Mouse (Mus musculus) ovary, adult 18-20 months (tissue): ENCODE measurements at regions not wholly inside any gene's neighbourhood (a gene's known extent, or its start where the extent isn't known, plus 50 kb on each side); places are given as distances from the start of the nearest gene placed in this dataset.
"Not testable (repeated sequence)": the region's sequence is repeated elsewhere in the genome, so short reads cannot be mapped to it uniquely, and the experiment has no call there.

Source experiments
- DNase-seq: peaks from one replicate; pipeline ENCODE4 v3.0.0; 2022; ENCODE audit warnings: low spot score, mixed read lengths

DNA sequence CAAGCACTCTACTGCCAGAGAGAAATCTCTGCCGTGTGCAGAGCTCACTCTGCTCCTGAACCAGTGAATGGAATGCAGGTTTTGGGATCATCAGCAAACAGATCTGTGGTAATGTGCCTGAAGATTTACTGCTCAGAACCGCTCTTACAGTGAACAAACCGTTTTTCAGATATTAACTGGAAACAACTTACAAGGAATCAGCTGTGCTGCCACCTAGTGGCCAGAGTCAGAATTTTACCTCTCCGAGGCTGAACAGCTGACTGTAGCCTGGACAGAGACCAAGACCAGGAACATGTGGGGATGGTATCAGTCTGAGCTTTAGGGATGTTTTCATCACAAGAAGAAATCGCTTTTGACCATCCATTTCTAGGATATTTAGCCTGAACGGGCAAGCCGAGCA lies 65.3 kb downstream of the Gm15023 start:
- not testable (repeated sequence) for DNase-seq

DNA sequence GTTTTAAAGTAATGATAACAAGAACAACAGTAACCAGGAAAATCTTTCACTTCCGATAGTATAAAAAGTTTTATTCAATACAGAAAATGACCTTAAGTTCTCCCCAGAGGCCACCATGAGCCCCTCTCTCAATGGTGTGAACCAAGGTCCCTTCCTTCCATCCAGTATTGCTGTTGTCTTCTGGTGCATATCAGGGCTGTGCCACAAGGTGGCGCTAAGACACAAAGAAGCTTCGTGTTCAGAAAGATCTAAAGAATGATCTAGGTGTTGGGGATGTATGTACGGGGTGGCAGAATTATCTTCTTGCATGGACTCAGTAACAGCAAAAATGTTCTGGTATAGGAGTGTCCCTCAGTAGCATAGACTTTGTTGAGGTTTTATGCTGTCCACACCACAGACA lies 66.6 kb downstream of the Gm15023 start:
- DNase-seq = not testable (repeated sequence)

DNA sequence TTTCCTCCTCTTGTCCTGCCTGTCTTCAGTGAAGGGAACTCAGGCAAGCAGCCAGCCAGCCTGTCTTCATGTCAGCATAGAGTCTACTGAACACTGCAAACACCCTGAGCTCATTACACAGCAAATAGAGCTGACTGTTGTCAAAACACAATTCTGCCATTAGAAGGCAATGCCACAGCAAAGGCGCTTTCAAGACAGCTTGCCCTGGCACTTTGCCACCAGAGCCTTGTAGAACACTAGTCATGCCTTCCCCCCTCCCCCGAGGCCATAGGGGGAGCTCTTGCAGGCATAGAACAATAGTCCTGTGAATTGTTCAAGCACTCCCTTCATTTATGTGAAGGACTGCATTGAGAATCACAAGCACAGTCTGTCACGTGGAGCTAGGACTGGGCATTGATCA lies 75.8 kb downstream of the Gm15023 start:
- DNase-seq = no peak

DNA sequence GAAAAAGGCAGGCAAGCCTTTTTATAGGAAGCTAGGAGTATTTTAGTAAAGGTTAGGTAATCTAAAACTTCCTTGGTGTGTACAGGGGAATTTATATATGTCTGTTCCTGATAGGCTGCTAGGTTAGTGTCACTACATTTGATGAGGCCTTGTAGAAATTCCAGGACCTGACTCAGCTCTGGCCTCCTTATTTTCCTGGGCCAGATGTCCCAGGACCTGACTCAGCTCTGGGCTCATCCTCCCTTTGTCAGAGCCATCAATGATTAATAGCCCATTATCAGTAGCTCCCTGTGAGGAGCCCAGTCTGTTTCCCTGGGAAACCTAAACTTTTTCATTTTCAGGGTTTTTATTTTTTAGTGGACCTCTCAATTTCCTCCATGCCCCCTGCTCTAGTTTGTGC lies 79.3 kb downstream of the Gm15023 start:
- DNase-seq = no peak

DNA sequence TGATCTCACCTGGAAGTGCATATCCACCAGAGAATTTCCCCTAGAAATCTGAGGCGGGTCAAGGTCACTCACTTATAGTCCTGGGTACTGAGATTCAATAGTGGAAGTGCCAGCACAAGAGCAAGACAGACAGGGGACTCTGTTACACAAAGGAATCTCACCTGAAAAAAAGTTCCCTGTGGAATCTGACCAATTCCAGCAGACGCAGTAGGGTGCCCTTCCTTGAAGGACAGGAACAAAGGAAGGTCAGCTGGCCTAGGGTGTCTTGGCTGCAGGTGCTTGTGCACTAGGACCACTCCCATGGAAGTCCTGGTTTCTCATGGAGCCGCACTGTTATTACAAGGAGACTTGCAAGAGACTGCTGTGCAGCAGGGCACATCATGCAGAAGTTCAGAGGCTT lies 81.2 kb downstream of the Gm15023 start:
- no peak for DNase-seq

DNA sequence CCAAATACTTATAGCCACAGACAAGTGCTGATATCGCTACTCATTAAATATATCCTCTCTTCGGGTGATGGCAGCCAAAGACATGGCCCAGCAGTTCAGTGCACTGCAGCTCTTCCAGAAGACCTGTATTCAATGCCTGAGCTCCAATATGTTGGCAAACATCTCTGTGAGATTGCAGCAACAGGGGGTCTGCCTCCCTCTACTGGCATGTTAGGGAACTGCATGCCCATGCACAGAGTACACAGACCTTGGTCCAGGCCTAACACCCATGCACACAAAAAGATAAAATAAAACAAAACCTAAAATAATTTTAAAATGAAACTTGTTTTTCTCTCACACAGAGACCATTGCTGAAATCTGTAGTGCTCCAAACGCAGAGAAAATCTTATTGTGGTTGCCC lies 82.1 kb upstream of the Zmat1 start:
- not testable (repeated sequence) for DNase-seq

DNA sequence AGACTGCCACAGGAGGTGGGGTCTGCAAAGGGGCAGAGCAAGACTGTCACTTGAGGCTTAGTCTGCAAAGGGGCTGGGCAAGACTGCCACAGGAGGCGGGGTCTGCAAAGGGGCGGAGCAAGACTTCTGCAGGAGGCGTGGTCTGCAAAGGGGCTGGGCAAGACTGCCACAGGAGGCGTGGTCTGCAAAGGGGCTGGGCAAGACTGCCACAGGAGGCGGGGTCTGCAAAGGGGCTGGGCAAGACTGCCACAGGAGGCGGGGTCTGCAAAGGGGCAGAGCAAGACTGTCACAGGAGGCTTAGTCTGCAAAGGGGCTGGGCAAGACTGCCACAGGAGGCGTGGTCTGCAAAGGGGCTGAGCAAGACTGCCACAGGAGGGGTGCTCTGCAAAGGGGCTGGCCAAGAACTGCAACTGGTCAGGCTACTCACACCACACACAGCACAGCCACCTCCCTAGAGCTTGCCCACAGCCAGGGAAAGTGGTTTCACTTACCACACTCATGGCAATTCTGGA lies 78.1 kb upstream of the Zmat1 start:
- DNase-seq = peak; percentile 74

DNA sequence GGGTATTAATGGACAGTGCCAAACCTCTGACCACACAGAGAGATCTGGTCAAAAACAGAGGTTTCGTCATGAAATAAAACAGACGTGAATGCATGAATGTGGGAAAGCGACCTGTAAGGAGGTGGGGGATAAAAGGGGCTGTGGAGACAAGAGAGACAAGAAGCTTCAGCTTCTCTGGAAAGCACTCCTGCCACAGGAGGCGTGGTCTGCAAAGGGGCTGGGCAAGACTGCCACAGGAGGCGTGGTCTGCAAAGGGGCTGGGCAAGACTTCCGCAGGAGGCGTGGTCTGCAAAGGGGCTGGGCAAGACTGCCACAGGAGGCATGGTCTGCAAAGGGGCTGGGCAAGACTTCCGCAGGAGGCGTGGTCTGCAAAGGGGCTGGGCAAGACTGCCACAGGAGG lies 77.6 kb upstream of the Zmat1 start:
- peak; percentile 27 for DNase-seq

DNA sequence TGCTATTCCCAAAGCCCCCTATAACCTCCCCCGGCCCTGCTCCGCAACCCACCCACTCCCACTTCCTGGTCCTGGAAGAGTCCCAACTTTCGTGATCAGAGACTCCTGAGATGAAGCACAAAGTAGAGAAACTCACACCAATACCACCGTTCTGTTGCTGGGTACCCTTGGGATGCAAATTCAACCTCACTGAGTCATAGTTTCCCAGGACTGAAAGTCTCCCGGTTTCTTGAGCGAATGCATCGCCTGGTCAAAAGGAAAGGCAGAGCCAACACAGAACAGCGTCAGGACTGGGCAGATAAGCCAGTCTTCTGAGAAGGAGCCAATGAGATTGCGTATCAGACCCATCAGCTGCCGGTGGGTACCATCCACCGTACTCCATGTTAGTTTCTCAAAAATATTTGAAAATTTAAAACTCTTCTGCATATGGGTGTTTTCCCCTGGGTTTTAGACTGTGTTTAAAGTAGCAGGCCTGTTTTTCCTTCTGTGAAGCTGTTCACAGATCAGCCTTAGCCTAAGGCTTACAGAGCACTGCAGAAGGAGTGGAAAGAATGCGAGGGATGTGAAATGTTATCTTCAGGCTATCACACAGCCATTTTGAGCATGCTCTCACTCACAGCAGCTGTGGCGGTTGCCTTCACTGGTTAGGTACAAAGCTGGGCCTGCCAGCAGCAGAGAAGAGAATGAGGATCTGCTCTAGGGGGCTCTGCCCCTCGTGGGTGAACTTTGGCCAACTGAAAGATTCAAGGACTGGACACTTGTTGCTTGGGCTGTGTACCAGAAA lies 77.0 kb upstream of the Zmat1 start:
- DNase-seq = not testable (repeated sequence)

DNA sequence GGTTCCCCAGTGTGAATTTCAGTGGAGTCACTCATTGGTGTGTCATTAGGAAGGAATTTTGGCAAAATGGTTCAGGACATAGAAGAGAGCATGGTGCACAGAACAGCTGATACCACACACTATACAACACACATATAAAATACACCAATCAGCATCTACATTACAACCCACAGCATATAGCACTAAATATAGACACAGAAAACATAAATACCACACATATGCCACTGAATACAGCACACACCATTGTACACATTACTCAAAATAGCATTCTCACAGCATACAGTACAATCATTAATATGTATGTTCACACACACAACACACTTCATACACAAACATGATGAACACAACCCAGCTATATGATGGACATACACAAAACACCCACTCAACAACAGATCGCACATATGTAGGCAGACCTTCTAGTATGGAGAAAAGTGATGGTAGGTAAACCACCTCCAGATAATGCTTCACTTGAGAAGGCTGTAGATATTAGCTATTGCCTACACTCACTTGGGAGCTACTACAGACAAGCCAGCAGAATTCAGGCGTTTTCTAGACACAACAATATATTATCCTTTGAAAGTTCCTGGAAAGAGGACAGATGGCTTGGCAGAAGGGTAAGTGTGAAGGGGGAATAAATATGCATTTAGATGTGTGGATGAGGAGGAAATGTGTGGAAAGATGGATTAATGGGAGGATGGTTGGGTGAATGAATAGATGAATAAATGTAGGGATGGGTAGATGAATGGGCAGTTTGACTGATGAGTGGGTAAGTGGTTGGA lies 71.6 kb upstream of the Zmat1 start:
- DNase-seq = no peak

DNA sequence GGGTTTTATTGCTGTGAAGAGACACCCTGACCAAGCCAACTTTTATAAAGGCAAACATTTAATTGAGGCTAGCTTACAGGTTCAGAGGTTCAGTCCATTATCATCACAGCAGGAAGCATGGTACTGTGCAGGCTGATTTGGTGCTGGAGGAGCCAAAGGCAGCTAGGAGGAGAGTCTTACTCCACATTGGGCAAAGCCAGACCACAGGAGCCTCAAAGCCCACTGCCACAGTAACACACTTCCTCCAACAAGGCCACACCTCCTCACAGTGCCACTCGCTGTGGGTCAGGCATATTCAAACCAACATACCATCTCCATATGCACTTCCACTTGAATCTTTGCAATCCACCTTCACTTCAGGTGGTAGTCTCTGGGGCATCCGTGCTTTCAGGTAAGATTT lies 70.4 kb upstream of the Zmat1 start:
- DNase-seq = no peak

DNA sequence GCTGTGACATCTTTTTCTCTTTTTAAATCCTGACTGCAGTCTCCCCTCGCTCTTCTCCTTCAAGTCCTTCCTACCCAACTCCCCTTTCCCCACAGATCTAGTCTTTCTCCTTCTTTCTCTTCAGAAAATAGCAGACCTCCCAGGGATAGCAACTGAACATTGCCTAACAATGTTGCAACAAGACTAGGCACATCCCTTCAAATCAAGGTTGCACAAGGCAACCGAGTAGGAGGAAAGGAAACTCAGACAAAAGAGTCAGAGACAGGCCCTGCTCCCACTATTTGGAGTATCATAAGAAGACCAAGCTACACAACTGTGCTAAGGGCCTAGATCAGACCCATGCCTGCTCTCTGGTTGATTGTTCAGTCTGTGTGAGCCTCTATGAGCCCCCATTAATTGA lies 66.9 kb upstream of the Zmat1 start:
- no peak for DNase-seq

DNA sequence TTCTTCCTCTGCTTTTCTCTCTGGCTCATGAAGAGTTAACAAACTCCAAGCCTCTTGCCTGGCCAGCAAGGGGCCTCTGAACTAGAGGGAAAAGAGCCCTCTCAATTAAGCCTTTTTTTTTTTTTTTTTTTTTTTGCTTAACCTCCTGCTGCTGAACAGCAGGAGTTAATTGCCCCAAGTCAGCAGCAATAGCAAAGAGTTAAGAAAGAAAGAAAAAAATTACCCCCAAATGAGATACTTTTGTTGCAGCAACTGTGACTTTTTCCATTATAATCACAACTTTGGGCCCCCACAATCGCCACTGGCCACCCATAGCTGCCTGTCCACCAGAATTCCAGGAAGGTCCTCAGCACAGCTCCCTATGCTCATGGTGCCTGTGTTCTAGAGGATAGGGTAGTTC lies 60.4 kb upstream of the Zmat1 start:
- DNase-seq = no peak

DNA sequence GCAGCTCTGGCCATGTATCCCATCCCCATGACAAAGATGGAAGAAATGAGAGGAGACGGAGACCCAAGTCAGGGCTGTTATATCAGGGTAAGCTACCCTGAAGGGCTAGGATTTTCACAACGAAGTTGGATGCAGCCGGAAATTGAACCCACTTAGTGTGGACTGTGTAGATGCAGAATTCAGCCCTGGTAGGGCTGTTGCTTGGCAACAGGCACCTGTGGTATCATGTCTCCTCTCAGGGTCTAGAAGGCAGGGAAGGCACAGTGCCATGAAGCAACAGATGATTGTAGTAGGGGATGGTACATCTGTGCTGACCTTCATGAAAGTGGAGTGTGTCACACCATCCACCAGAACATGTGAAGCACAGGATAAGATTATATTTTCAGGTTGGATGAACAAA lies 51.2 kb upstream of the Zmat1 start:
- DNase-seq = no peak

DNA sequence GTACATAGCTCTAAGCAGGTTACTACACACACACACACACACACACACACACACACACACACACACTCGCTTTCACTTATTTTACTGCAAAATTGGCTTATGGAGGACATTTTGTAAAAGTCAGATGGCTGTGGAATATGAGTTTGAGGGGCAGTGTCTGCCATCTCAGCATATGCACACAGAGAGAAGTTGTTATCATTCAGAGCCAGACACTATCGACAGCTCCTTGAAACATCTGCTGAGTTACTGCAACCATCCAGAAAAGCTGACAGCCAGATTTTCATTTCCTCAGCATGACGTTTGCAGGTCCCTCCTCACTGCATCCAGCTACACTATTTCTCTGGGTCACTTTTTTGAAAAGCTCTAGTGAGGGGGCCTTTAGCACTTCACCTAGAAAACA lies 49.9 kb upstream of the Zmat1 start:
- DNase-seq = no peak
